Mouse (Mus musculus): ENCODE measurements at regions not wholly inside any gene's neighbourhood (a gene's known extent, or its start where the extent isn't known, plus 50 kb on each side); places are given as distances from the start of the nearest gene placed in this dataset.

DNA sequence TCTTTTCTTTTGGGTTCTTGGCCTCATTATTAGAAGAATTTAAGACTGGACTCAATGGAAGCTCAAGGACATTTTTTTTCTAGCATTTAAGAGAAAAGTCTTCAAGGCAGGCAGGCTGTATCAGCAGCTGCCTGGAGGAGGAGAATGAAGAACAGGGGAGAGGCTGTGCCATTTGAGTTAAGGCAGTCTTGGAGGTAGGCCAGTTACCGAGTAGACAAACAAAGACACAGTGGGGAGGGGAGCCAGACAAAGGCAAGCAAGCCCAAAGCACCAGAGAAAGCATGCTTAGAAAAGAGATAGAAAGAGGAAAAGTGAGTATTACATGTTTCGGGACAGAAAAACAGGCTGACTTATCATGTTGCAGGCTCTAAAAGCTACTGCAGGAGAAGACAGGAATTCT is 392.0 kb downstream of the Igsf11 start:
- DNase-seq (ENCODE audit: low read depth): no peak

DNA sequence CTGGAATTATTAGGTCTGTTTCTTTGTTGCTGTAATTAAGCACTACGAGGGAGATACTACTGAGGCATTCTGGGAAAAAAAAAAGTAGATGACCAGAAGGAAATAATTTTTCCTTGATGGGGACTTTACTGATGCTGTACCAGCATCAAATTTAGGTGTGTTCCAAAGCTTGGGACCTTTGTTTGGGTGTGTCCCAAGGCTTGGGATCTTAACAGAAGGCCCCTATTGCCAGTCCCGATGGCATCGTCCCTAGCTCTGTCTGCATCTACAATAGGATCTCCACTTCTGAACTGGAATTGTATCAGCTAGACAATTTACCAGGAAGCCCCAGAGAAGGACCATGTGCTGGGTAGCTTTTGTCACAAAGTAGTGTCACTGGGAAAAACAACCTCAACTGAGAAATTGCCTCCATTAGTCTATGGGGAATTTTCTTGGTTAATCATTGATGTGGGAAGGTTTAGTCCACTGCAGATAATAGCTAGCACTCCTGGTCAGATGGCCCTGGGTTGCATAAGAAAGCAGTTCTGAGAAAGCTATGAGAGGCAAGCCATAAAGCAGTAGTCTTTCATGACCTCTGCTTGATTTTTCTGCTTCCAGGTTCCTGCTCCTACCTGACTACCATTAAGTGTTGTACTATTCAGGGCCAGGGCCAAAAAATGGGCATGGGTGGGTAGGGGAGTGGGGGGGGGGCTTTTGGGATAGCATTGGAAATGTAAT is 392.7 kb downstream of the Igsf11 start:
- no peak for DNase-seq (ENCODE audit: low read depth)

DNA sequence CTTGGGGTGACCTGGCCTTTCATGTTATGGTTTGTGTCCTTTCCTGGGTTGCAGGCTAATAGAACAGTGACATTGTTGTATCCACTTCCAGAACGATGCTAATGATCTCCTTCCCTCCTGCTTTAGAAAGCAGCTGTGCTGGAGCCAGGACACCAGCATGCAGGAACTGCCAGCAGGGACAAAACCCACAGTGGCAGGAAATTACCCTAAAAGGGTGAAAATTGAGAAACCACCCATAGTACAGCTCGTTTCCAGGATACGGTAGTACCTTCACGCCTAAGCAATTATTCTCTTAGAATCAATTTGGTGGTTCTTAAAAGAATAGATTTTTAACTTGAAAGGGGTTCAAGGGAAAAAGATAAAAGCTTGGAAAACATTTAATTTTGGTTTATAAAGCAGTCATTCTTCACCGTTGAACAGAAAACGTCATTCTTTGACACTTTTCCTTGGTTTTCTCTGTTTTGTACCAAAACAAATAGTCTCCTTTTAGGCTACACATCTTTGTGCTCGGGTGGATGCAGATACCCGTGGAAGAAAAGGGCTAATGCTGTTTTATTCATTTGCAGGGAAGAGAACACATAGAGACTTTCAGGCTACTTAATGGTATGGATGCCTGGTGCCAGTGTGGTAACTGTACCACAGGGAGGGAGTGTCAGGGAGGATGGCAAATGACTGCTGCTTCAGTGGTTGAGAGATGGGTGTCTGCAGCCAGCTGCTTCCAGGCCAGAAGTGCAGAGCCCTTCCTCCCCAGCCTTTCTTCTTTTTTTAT is 394.5 kb downstream of the Igsf11 start:
- DNase-seq (ENCODE audit: low read depth): no peak

DNA sequence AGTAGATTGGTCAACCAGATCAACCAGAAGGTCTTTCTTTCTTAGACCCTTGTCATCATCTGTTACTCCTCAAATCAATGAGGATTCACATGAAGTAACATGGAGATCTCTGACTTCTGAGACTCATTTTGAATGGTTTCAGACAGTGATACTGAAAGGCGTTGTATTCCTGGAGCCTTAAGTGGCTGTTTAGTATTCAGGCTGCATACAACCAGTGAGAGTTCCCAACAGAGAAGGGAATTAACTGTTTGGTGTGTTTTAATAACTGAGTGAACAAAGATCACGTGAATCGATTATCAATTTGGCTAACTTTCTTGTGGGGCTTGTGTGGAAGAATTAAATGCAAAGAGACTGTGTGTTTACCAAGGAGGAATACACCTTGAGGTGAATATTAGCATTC is 406.4 kb downstream of the Igsf11 start:
- DNase-seq (ENCODE audit: low read depth): no peak

DNA sequence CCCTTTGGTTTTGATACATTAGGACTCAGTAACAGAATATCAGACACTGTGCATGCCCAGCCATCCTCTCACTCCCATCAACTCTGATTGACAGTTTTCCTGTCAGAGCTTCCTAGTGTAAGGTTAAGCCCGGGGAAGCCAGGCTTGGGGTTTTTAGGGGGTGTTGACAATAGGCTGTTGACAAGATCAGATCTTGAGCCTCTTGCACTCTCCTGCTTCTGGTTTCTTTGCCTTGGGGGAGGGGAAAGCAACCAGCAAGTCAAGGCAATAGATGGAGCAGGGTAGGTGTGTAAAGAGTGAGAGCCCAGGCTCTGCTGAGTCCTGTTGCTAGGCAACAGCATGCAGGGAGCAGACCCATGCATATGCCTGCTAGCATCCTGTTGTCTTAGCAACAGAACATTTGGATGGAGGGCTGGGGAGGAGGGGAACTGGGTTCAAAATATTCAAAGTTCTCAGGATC is 410.5 kb downstream of the Igsf11 start:
- no peak for DNase-seq (ENCODE audit: low read depth)

DNA sequence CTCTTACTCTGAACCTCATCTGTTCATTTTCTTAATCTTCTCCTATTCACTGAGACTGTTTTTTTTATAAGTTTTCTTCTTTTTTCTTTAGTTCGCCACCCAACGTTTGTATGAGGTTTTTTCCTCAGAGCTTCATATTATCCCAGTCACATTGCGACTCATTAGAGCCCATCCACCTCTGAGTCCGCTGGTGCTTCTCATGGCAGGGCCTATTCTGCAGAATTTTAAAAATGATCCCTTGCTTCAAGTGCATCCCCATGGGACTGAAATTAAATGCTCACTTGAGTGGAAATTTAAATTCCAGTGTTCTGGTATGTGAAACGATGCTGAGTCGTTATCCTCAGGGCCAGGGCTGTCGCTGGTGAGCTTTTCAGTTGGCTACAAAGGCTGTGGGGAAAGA is 410.9 kb downstream of the Igsf11 start:
- no peak for DNase-seq (ENCODE audit: low read depth)

DNA sequence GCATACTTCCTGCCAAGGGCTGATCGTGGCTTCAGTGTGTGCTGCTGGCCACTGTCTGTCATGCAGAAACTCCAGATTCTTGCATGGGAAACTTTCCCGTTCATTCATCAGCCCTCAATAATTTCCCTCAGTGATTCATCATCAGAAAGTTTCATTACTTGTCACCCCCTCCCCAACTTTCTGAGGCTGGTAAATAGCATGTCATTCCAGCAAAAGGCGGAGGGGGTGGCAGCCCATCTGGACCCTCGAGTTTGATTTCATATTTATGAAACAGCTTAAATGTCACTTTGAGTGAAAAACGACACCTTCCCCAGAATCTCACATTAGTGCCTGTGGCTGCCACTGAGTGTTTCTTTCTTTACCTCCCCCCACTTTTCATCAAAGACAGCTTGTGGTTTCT is 415.5 kb downstream of the Igsf11 start:
- DNase-seq (ENCODE audit: low read depth): no peak

DNA sequence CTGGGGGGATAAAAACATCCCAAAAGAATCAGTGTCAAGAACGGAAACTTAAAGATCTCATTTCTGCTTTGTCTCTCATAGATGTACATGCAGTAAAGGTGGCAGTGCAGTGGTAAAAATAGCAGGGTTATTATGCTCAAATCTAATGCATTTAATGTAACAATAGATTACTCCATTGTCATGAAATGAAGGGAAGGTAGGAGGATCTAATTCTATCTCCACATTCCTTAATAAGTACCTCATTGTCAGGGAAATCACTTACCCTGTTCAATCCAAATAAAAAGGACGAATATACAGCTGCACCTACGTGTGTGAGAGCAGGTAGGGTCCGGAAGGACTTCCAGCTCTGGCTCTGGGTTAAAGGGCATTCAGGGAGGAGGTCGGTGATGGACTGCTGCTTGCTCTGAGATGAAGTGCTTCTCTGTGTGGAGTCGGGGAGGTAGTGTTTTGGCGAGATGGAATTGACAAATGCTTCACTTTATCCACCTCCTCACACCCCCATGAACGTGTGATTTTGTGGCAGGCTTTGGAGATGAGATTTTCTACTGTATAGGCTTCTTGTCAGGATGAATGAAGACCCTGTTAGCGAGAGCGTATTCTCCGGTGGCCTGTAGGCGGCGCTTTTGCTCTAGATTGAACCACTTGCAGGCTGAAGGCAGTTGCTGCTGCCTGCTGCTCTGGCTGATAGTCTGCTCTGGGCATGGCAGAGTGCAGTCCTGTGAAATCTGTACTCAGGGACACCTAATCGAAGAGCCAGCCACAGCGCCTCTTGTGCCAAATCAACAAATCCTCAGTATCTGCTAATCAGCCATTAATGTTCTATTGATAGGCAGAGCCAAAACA is 424.5 kb downstream of the Igsf11 start:
- no peak for DNase-seq (ENCODE audit: low read depth)

DNA sequence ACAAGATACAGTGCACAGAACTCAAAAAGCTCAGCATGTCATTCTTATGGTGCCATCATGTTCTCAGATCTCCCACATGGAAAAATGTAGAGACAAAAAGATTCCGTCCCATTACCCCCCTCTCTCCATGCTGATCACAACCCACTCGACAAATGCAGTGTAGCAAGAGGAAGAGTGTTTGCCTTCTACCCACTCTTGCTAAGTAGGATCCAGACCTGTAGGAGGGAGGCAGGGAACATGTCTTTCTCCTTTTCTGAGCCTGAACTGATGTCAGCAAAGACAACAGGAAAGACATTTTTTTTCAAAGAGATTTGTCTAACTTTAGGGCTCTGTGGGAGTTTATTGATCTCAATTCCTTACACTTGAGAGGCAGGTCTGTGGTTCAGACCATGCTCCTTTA is 433.2 kb downstream of the Igsf11 start:
- DNase-seq (ENCODE audit: low read depth): no peak

DNA sequence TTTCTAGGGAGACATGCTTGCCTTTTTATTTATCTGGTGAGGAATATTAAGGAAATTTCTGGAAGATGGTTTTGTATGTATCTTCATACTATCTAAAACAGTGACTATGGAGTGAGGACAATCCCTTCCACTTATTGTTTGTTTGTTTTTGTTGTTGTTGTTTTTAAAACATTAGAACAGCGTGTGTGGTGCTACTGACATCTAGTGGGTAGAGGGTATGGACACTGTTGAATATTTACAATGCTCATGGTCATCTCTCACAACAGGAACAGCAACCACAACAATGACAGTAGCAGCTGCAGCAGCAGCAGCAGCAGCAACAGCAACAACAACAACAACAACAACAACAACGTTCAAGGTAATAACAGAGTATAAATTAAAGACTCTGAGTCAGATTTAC is 471.2 kb downstream of the Igsf11 start:
- DNase-seq (ENCODE audit: low read depth): no peak

DNA sequence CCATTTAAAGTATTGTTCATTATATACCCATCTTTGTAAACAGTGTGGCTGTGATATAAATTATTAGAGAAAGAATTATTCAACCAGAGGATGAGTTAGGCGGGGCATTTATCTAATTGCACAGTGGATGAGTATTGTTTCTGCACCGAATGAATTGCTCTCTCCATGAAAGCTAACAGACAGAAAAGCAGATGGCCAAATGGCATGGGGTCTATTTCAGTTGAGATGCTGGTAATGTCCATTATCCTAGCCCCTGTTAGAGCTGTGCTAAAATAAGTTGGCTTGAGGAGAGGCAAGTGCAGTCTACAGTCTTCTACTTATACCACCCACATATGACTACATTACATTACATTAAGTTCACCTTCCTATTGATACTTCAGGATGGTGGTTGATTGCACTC is 475.8 kb downstream of the Igsf11 start:
- no peak for DNase-seq (ENCODE audit: low read depth)

DNA sequence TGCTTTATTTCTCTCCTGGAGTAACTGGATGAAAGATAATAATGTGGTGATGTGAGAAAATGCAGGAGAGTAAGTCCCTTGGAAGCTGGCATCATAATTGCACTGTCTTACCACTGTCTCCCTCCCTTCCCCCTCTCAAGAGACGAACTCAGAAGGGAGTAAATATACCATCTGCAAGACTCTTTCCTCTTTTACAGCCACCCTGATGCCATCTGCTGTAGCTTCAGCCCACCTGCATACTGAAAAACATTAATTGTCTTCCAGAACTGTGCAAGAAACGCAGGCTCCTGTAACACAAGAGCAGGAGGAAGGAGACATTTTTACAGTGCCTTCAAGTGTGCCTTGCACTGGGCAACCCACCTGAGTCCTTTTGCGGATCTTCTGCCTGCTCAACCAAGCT is 482.1 kb downstream of the Igsf11 start:
- no peak for DNase-seq (ENCODE audit: low read depth)

DNA sequence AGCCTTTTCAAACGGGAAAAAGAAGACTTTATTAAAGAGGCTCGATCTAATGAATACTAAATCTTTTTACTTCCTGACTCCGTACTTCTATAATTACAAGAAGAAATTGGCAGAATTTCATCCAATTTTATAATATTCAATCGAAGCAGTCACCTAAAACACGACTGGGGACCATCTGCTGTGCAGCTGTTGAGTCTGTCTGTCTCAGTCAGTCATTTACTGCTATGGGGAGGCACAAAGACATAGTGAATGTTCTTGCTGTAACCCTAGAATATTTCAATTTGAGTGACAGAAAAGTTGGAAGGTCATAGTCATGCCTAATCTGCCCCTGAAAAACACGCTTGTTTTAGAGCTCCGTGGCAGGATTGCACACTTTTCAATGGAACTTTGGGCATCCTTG is 487.5 kb downstream of the Igsf11 start:
- no peak for DNase-seq (ENCODE audit: low read depth)

DNA sequence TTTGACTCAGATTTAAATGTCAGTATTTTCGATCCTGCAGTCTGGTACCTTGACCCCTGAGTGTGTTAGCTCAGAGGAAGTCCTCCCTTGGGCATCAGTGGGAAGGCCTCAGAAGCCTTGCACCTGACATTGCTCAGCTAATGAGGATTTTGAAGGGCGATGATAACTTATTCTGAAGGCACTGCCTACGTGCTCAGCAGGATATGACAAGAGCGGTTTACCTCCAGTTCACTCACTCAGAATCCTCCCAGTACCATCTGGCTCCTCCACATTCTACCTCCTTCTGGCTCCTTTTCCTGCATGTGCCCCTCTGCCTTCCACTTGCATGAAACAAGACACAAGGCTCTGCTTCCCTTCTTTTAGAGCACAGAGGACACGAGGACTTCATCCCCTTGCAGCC is 497.5 kb downstream of the Igsf11 start:
- no peak for DNase-seq (ENCODE audit: low read depth)

DNA sequence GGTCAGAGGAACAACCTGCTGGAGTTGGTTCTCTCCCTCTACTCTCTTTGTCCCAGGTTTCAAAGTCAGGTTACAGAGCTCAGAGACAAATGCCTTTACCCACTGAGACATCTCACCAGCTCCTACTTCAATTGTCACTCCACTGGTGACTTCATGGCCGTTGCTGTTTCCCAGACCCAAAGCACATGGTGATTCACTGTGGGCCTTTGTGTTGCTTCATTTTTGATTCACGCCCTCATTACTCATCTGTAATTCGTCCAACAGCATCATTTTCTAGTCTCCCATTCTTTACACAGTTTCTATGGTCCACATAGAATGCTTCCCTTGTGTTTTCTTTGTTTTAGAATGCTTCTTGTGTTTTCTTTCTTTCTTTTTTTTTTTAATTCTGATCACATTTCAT is 498.2 kb downstream of the Igsf11 start:
- DNase-seq (ENCODE audit: low read depth): no peak

DNA sequence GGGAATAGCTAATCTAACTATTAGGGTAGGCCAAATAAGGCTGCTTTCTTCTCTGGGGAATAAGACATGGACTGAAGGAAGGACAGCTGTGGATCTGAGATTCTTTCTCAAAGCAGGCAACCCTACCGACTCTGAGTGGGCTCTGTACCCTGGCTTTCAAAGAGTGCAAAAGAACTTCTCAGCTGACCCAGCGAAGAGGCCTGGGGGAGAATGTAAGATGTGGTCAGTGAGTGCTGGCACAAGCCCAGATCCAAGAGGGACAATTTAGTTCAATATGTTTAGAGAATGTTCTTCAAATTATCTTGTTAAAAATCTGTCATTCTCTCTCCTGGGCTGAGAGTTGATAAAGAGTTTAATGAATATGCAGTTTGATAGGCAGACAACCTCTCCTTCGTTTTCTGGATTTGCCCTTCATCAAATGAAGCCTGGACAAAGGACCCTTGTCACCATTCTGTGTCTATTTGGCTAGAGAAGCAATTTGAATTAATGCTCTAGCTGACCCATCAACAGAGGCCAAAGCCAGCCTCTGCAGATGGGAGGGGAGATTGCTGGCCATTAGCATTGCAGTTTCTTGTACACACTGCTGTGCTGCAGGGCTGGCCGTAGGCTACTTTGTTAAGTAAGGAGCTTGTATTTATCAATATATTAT is 509.8 kb downstream of the Igsf11 start:
- no peak for DNase-seq (ENCODE audit: low read depth)

DNA sequence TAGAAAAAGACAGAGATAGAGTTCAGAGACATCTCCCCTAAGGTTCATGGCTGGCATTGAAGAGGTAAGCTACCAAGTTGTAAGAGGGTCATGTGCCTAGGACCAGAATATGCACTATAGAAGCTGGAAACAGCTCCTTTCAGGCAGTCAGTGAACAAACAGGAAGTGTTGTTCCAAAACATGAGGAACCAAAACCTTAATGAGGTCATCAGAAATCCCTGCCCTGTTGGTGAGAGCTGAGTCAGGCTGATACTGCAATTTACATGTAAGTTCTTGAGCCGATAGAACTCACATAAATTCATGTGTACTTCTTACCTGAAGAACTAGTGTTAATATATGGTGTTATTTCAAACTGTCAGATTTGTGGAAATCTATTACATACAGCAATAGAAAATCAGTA is 539.1 kb downstream of the Igsf11 start:
- no peak for DNase-seq (ENCODE audit: low read depth)

DNA sequence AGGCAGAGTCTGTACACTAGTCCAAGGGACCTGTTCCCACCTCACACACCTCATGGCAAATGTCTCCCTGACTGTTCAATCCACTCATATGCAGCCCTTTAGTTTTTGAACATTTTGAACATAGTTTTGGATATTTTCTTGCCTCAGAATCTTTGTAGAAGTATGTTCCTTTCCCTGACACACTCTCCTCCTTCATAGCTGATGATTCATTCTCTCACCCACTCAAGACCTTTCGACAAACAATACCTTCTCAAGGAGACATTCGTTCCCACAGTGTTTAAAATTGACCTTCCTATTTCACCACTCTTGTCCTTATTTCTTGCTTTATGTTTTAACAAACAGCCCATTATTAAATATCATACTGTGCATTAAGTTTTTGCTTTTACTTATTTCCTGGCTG is 538.4 kb upstream of the Lsamp start:
- DNase-seq (ENCODE audit: low read depth): no peak

DNA sequence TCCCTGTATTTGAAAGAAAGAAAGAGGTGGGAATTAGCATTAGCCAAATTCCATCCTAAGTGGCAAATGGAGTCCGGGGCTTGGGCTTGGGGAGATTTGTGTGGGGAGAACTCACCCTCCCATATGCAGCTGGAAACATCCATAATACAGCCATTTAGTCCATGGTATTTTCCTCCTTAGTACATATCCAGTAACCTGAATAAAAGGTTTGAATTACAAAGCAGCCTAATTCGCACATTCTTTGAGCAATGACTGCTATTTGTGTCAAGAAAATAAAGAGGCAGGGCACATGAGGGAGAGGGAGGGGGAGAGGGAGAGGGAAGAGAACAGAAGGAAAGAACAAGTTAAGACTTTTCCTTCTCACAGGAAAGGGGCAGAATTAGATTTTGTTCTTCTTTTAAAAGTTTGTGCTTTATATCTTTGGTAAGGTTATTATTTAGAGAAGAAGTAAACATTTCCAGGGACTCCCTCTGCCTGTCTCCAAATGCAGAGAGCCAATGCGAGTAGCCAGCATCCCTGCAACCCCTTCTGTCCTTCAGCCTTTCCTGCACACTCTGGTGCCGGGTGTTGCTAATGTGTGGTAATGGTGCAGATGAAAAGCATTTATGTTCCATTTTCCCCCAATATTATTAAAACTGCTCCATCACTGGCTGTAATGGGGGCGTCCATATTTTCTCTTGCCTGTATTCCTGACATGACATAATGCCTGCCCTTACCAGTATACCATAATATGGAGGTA is 530.6 kb upstream of the Lsamp start:
- DNase-seq (ENCODE audit: low read depth): no peak

All from c-Kit-positive CD71-positive TER-119-negative erythroid progenitor cells, embryonic 14.5 days (primary cell).